Mouse (Mus musculus): ENCODE data around the gene Pym1.
"Not testable (repeated sequence)": the region's sequence is repeated elsewhere in the genome, so short reads cannot be mapped to it uniquely, and the experiment has no call there.

Gene Pym1

DNA sequence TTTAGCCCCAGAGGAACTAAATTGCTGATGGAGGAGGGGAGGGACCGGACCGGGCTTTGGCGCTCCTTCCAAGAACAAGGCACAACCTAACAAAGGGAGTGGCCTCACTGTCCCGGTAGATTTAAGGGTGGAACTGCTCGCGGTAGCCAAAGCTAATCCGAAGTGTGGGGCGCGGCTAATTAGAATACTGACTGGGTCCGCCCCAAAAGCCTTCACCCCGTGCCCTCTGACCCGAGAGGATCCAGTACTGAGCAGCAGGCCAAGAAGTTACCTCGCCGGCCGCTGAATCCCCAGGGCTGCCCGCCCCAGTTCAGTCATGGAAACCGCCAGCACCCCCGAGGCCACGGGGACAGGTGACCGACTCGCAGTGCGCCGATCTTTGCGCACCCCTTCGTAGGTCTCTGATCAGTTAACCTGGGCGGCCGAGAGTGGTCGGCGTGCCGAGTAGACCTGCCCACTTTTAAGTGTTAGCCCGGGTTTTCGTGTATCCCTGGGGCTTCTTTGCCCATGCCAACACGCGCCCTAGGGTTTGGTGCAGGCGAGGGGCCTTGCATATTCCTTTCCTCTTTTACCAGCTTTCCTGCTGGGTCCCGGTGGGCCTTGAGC, at the start of gene Pym1:
TSS of gene Pym1 (plus strand) at position 244 of the 606 bp plus-strand sequence.
- DNase-seq, result peak; percentile 84

DNA sequence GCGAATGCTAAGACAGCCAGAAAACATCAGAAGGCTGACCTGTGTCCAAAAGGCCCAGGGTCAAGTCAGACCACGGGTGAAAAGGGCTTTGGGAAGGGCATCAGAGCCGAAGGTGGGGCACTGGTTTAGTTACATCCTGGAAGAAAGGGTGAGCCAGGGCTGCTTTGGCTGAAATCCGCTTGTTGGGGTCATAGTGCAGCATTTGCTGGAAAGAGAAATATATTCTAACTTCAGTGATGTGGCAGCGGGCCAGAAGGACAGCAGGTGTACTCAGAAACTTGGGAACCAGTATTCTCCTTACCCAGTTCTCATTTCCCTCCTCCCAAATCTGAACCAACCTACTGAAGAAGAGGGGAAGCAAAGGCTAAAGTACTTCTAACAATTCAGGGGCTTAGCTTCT, 48.7 kb upstream of the Pym1 start:
- DNase-seq, result peak; percentile 66

DNA sequence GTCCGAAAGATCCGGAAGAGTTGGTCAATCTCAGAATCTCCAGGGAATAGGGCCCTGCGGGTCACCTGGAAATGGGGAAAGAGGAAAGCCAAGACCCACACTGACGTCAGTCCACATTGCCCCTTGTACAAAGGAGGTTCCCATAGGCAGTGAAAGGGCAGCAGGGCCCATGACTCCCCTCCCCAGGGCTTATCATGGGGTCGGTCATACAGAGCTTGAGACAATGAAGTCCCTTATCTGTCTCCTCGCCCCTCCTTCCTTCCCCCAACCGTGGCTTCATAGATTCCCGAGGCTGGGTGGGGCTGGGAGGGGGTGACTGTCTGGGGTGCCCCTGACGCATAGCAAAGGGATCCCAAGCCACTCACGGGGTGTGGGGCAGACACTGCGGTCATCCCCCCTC, 48.1 kb upstream of the Pym1 start:
- no peak for DNase-seq

DNA sequence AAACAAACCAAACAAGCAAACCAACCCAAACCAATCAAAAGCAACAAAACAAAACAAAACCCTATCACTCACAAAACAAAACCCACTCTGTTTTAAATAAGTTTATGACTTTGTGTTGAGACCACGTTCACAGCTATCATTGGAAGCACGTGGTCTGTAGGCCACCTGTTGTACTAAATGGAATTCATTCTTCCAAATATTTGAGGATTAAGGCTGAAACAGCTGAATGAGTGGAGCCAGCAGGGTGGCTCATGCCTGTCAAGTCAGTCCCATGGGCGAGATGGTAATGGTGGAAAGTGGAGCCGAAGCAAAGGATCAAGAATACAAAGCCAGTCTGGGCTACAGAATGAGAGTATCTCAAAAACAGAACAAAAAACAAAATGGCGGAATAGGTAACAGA, 47.0 kb upstream of the Pym1 start:
- DNase-seq, result no peak

DNA sequence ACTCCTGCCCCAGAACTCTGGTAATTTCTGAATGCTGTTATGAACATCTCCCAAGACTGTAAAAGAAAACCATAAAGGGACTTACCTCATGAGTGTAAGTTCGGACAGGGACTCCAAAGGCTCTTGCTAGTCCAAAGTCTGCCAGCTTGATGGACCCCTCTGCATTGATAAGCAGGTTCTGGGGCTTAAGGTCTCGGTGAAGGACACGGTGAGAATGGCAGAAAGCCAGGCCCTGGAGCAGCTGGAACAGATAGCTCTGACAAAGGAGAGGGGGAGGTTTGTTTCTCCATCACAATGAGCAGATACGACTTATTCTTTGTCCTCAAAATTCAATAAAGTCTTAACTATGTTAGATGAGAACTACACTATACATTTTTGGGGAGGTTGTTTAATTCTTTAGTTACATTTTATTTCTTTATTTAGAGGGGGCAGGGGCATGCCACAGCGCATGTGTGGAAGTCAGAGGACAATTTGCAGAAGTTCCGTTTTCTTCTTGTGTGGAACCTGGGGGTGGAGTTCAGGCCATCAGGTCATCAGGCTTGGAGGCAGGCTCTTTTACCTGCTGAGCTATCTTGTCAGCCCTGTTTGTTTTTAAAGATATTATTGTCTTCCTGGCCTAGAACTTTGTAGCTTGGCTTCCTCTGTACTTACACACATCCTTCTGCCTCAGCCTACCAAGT, 45.2 kb upstream of the Pym1 start:
- DNase-seq, result no peak

DNA sequence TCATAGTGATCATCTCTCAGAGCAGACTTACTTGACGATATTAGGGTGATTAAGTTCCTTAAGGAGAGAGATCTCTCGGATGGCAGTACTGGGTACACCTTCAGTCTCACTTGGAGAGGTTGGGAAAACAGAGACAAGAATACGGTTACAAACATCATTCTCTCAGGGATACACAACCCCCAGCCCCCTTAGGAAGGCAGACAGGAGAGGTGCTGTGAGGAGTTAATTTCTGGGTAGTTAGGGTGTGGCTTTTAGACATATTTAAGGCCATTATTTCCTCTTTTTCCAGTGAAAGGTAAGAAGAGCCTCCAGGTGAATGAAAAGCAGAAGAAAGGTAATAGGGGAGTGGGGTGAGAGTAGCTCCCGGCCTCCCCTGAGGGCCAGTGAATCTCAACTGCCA, 43.8 kb upstream of the Pym1 start, which contains the start of gene Pmel:
TSS of gene Pmel (plus strand) at position 301 of the 400 bp plus-strand sequence.
- no peak for DNase-seq

DNA sequence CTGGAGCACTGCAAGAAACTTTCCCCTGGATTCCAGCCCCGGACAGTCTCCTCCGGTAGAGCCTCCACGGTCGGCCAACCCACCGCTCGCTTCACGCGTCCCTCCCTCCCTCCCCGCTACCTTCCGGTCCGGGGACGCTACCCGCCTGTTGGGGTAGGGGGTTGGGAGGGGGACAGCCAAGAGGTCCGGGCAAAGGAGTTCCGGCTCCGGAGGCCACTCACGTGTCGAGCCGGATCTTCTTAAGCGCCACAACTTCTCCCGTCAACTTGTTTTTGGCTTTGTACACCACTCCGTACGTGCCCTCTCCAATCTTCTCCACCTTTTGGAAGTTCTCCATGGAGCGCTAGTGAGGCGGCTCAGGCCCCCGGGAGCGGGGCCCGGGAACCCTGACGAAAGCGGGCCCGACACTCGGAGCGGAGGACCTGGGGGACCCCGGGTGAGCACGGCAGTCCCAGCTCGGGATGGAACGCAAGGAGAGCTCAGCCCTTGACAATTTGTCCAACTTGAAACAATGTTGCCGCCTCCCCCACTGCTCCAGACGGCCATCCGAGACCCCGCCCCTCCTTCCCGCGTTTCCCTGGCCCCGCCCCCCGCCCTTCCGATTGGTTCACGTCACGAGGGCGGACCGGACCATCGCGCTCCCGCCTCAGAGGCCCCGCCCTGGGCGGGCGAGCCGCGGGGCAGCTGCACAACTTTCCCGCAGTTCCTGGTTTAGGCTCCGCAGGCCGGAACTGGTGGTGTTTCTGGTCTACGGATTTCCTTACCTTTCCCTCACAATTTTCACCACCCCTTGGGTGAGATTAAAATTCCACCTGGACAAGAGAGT, 43.0 kb upstream of the Pym1 start, which contains the start of gene Cdk2:
TSS of gene Cdk2 (minus strand) at position 541 of the 826 bp plus-strand sequence.
- peak; percentile 98 for DNase-seq

DNA sequence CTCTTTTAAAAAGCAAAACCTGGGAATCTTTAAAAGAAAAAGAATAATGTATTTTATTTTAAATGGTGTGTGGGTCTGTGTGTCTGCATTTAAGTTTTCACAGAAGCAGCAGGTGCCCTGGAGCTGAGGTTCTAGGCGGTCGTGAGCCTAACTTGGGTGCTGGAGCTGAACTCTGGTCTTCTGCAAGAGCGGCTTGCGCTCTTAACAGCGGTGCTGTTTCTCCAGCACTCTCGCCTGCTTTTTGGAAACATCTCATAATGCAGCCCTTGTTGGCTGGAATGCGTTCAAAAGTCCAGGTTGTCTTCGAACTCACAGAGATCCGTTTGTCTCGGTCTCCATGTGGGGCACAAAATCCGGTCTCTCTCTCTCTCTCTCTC, 42.4 kb upstream of the Pym1 start:
- peak; percentile 30 for DNase-seq

DNA sequence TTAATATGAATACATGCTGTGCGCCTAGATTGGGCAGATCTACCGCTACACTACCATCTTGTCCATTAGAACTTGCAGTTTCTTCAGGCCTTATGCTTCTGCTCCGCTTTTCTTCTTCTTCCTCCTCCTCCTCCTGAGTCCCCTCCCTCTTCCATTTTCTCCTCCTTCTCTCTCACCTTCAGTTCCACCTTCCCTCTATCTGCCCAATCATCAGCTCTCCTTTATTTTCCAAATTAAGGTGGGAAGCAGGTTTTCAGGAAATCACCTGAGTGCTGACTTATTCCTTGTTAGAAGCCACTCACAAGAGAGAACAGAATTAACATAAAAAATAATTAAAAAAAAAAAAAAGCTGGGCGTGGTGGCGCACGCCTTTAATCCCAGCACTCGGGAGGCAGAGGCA, 36.4 kb upstream of the Pym1 start:
- not testable (repeated sequence) for DNase-seq

DNA sequence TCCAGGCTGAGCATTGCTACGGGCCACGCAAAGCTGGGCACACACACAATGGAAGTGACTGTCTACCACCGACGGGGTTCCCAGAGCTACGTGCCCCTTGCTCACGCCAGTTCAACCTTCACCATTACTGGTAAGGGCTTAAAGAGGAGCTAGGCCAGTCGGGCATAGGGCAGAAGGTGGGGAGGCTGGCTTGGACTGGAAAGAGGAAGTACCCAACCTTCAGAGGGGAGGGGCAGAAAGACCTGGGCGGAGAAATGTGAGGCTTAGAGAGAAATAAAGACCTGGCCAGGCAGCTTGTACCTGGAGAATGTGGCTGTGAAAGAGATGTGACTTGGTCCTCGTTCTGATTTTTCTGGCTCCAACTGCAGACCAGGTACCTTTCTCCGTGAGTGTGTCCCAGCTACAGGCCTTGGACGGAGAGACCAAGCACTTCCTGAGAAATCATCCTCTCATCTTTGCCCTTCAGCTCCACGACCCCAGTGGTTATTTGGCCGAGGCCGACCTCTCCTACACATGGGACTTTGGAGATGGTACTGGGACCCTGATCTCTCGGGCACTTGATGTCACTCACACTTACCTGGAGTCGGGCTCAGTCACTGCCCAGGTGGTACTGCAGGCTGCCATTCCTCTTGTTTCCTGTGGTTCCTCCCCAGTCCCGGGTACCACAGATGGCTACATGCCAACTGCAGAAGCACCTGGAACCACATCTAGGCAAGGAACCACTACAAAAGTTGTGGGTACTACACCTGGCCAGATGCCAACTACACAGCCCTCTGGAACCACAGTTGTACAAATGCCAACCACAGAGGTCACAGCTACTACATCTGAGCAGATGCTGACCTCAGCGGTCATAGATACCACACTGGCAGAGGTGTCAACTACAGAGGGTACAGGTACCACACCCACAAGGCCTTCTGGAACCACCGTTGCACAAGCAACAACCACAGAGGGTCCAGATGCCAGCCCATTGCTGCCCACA, 31.8 kb upstream of the Pym1 start:
- no peak for DNase-seq

DNA sequence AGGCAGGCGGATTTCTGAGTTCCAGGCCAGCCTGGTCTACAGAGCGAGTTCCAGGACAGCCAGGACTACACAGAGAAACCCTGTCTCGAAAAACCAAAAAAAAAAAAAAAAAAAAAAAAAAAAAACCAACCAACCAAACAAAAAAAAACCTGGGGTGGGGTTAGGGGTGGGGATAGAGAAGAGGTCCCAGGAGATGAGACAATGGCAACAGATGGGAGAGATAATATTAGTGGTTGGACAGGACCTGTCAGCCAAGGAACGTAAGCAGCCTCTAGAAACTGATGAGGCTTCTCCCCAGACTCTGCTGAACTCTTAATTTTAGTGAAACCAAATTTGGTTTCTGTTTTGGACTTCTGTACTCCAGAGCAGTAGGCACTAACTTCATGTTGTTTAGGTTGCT, 22.2 kb upstream of the Pym1 start:
- not testable (repeated sequence) for DNase-seq

DNA sequence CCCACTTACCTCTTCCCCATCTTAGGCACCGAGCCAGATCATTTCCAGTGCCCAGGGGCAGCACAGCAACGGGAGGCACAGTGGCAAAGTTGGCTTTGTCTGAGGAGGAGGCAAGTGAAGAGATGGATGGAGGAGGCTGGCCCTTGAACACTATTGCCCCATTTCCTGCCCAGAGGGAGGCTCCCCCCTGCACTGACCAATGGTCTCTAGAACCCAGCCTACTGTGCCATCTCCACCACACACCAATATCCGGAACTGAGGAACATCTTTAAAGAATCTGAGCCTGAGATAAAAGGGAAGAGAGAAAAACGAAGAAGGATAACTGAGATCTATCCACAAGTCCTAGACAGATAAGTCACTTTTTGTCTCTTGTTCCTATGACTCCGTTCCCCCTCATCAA, 19.6 kb upstream of the Pym1 start:
- no peak for DNase-seq

DNA sequence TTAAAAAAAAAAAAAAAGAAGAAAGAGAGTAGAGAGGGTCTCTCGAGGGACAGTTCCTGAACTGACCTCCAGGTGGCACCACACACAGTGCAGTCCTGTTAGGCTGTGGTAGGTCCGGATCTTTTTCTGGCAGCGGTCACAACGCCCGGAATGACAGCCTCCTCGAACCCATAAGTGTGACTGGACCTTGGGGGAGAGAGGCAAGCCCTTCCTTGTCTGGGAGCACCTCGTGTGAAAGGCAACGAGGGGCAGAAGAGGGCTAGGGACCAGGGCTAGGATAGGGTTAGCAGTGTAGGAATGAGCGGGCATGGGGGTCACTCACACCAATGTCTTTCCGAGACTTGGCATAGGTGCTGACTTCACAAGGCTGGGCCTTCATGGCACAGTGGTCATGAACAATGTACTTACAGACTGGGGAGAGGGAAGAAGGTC, 16.7 kb upstream of the Pym1 start:
- peak; percentile 90 for DNase-seq

DNA sequence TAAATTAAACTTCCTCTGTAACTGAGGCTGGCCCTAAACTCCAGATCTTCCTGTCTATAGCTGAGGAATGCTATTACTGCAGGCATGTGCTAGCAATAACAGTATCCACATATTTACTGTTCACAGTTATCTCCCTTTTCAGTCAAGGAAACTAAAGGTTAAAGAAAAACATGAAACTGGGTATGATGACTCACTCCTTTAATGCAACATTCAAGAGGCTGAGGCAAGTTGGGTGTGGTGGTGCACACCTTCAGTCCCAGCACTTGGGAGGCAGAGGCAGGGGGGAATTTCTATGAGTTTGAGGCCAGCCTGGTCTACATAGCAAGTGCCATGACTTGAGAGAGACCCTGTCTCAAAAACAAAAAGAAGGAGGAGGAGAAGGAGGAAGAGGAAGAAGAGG, 15.7 kb upstream of the Pym1 start:
- DNase-seq, result no peak

DNA sequence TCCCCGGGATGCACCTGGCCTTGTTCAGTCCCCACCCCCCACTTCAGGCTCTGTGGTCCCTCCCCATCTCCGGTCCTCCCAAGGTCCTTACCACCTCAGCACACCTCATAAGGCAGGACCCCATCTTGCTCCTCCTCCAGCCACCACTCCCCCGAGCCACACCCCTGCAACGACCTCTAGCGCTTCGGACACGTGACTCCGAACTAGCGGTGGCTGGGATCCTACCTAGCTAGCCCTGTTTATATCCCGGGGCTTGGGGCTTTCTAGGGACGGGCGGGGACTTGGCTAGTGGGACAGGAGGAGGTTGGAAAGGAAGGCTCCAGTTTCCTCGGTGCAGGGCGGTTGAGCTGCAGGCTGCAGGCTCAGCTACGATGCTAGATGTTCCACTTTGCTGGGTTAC, 10.3 kb upstream of the Pym1 start:
- peak; percentile 27 for DNase-seq

DNA sequence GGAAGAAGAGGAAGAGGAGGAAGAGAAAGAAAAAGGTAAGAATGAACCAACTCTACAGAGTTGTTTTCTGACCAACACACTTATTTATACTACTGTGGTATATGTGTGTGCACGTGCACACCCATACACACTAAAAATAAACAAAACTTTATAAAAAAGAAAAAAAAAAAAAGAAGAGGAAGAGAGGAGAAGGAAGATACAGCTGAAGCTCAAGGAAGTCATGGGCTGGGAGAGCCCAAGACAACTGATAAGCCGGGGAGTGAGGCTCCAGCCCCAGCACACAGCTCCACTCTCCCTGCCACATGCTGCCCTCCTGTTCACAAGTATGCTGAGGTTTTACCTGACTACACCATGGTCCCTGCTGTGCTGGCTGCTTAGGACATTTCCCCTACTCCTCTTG, 7.4 kb upstream of the Pym1 start:
- no peak for DNase-seq

DNA sequence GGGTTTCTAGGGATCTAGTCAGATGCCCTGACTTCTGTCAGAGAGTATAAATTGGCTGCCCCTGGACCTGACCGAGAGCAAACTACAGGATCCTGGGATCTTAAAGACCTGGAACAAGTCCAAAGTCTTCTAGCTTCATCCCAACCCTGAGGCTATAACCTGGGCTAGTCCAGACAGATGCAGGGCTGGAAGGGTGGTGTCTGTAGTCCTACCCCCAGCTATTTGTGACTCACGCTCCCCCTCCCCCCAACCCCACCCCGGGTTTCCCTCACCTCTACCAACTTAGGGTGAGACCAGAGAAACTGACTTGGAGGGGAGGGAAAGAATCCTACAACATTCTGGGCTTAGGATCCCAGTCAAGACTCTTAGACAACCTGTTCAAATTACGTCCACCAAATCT, 5.1 kb upstream of the Pym1 start:
- no peak for DNase-seq

DNA sequence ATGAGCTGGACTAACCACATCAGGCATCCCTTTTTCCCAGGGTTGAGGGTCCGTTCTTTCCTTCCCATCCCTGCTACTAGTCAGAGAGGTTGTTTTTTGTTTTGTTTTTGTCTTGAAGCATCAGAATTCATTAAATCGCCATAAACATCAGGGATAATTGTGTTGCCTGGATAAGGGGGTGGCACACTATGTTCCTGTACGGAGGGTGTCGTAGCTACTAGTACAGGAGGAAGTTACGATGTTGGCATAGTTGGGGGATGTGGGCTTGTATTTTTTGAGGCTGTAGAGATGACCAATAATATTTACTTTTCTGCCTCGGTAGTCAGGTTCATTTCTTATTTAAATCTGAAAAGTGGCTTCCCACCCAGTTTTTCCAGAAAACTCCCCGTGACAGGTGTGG, 4.5 kb upstream of the Pym1 start:
- DNase-seq, result no peak

DNA sequence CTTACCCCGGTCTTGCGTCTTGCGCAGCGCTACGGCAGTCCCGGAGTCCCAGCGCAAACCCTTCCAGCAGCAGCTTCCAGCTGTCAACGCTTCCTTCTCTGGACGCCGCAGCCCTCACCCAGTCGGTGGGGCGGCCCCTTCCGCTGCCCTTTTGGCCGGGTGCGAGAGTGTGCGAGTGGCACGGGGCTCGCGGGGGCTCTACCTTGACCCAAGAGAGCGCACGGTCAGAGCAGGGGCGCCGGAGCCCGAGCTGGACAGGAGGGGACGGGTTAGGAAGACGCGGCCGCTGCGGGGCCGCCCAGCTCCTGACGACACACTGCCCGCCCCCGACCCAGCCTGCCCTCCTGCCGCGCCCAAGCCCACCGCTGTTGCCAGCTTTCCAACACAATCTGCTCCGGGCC, 3.9 kb upstream of the Pym1 start:
- peak; percentile 77 for DNase-seq

DNA sequence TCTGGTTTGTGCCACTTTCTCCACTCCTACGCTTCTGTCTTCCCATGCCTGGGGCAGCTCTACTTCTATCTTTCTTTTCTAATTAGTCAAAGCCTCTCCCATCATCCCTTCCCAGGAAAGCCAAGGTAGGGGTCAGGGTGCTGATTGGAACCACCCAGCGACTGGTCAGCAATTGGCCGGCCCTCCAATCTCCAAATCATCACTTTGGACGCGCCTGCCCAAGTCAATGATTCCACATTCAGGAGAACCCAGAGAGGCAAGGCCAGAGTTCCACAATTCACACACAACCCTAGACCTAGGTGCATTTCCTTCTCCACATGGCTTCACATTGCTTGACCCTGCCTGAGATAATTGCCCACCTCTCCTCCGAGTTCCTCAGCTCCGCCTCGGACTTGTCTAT, 3.5 kb upstream of the Pym1 start:
- DNase-seq, result peak; percentile 39

DNA sequence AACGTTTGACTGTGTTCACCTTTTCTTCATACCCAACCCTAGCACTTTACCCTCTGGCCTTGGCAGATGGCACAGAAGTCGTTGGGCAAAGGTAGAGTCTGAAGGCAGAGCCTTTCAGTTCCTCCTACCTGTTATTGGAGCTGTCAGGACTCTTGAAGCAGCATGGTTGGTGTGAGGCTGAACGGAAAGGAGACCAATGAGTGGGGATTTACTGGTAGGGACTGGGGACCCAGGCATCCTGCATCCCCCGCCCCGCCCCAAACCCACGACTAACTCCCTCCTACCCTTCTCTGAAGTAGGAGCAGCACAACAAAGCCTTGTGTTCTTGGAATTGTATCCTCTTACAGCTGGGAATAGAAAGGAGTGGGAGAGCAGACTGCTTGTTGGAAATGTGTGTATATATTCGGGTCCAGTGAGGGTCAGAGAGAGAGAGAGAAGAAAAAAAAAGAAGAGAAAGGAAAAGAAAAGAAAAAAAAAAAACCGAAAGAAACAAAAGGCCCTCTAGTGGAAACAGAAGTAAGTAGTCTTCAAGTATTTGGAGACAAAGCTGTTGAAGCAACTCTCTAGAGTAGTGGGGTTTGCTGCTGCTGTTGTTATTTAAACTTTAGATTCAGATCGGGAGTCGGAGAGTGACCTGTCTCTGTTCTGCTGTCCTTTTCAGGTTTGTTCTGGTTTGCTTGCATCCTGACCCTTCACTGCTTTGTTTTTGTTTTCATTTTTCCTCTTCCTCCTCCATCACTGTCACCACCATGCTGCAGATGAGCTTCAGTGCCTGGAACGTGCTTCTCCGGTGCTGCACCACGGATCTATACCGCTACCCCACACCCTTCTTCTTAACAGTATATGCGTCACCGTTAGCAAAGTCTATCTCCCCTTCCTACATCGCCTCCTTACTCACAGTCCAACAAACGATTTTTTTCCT, 2.7 kb upstream of the Pym1 start, which contains the start of gene Dgka:
TSS of gene Dgka (minus strand) at position 176 of the 922 bp plus-strand sequence.
- DNase-seq, result peak; percentile 42

All from kidney, postnatal 10 days (tissue).